Mouse (Mus musculus): Measurements from ENCODE around the gene Prpf31.

The Prpf31 gene

GRCm38 (mm10) chr7:3676371-3676770 lies 46.6 kb downstream of the Prpf31 start:
- in situ Hi-C loops (cut with MboI, MseI), result no loop called here

DNA sequence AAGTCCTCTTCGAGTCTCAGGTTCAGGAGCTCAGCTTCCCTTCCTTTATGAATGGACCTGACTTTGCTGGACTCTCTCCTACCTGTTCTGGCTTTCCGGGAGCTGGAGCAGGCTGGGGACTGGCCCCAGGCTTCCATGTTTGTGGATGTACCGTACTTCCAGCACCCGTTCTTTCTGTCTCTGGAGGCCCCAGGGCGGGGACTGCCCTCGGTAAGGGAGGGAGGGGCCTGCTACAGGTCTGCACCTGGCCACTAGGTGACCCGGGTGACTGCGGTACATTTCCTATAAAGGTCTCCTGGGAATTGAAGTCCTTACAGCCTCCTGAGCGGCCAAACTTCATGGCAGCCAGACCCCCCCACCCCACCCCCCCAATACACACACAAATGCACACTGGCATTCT lies 47.6 kb downstream of the Prpf31 start, which contains the start of gene Tmc4:
Tmc4 (minus strand) TSS at position 212 of the 400 bp plus-strand sequence.
- in situ Hi-C loops (cut with MboI, MseI), result no loop called here

DNA sequence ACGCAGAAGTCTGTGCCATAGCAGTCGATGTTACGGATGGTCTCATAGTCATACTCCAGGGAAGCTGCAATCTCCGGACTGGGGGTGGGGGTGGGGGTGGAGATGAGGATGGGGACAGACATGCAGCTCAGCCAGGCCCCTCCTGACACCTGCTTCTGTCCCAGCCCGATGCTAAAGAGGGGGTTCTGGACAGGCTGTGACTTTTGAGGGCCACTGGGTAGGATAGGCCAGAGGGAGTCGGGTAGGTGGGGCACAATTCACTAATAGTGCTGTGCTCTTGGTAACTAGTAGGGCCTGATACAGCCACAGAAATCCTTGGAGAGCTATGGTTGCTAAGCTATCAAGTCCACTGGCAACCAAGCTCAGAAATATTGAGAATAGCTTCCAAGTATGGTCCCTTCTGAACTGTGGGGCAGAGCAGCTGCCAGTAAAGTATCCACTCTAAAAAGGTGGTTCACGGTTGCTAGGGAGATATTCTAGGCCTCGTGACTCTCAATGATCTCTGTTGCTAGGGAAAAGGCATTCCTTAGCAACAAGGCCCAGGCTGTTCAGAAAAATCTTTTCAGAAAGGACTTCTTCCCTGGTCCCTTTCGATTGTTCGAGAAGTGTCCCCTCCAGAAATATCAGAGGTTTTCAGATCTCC lies 54.2 kb downstream of the Prpf31 start:
- in situ Hi-C loops (cut with MboI, MseI), result no loop called here

DNA sequence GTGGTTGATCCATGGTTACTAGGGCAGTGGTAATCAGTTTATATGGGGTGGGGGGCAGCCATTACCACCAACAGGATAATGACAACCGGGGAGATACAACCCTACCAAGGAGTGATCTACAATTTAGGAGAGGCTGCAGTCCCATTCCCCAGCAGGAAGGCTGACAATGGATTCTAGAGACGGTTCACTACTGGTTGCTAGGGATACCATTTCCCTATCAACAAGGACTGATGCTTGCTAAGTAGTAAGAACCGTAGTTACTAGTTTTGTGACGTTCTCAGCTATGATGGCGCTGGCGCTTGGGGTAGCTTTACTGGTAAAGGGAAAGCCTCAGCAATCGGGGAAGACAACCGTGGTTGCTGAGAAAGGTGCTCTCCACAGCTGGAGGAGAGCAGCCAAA lies 54.9 kb downstream of the Prpf31 start:
- in situ Hi-C loops (cut with MboI, MseI), result no loop called here

- in situ Hi-C loops (cut with MboI, MseI), result no loop called here
Observed at GRCm38 (mm10) chr7:3685400-3686187, 55.8 kb downstream of the Prpf31 start.

DNA sequence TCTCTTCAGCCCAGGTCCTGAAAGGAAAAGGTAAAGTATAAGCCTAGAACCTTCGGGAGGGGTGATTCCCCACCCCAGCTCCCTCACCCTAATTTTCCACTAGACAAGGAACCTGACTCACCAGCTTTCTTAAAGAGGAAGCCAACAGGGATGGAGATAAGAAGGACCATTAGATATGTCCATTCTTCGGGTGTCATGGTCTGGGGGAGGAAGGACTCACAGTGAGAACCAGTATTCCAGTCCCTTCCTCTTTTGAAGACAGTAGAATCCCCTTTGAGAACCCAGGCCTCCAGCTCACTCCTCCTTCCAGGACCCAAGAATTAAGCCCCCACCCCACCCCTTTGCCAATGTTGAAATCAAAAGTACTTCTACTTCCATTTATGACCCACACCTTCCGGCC lies 62.1 kb downstream of the Prpf31 start:
- in situ Hi-C loops (cut with MboI, MseI), result loop anchor here (5.0 to 10.0 kb wide), 3 partner anchors 453 to 1390 kb away; partner anchors contain the start of gene Epn1 (in 1 of the 2)

All from T-helper 17 cell (primary cell).